Mouse (Mus musculus) mouse trophoblast stem cell (cell line): ENCODE measurements at regions not wholly inside any gene's neighbourhood (a gene's known extent, or its start where the extent isn't known, plus 50 kb on each side); places are given as distances from the start of the nearest gene placed in this dataset.
"Not testable (repeated sequence)": the region's sequence is repeated elsewhere in the genome, so short reads cannot be mapped to it uniquely, and the experiment has no call there.

Experiments
- in situ Hi-C, 2 experiments: fragments of 300-500 bp; cut with MseI, MboI; formaldehyde crosslinking; loops; 2 replicates in 1 of 2; 3 replicates in 1 of 2; pipeline ENCODE4 v1.15.1; 2025

GRCm38 (mm10) chr11:93653401-93653800, 232.2 kb downstream of the Utp18 start:
- in situ Hi-C loops, result no loop called here

GRCm38 (mm10) chr11:93651966-93652365, 233.6 kb downstream of the Utp18 start:
- in situ Hi-C loops, result not testable (repeated sequence)
